Mouse (Mus musculus) thymus, adult 2 months (tissue): ENCODE measurements at regions not wholly inside any gene's neighbourhood (a gene's known extent, or its start where the extent isn't known, plus 50 kb on each side); places are given as distances from the start of the nearest gene placed in this dataset.

ENCODE experiments used
- CTCF ChIP-seq: fragments of 200-500 bp; IDR thresholded peaks from 2 replicates; pipeline ENCODE4 v1.5.1; 2012; ENCODE audit warnings: mild to moderate bottlenecking, control low read depth, low read length, moderate library complexity, borderline replicate concordance; ENCODE audit not compliant: control insufficient read depth, poor library complexity, insufficient read depth; ENCODE audit errors: extremely low read depth
- POLR2A ChIP-seq: fragments of 200-500 bp; IDR thresholded peaks from 2 replicates; pipeline ENCODE4 v1.6.1; 2012; ENCODE audit warnings: mild to moderate bottlenecking, low read length, control low read depth, moderate library complexity; ENCODE audit not compliant: control insufficient read depth, poor library complexity, insufficient read depth; ENCODE audit errors: extremely low read depth

GRCm38 (mm10) chr14:87749762-87750161, 333.3 kb downstream of the Tdrd3 start:
- no peak for TF ChIP-seq POLR2A
- no peak for TF ChIP-seq CTCF
